Mouse (Mus musculus): ENCODE measurements around the gene Bcar3. TPM values are rescaled to one million over a fixed set of nuclear protein-coding genes. Genes with fewer than 3 reads are reported as not detected.
A peak's percentile ranks its signal among the peaks of the same experiment; 100 is the strongest.

Gene Bcar3
- polyA plus RNA-seq, 1 experiment from 2014 or later = 6.8 TPM

- Histone ChIP-seq H3K4me3 (no peak overlapping the region), H3K4me1 (peaks cover 8% of the 10 kb centered on the region), H3K27me3 (replicated peaks) (no peaks in the 10 kb centered on the region), H3K4me2 (no peak overlapping the region), H3K27ac (no peak overlapping the region), H3K36me3 (peaks cover 13% of the 10 kb centered on the region), H3K9me3 (replicated peaks) (no peaks in the 10 kb centered on the region), H3K9ac (no peak overlapping the region)
- no peak for ATAC-seq
- WGBS (ENCODE audit: insufficient replicate concordance) = 47% methylated on average over 2 of the region's 2 CpGs
Measured at GRCm38 (mm10) chr3:122545346-122545745, 251.4 kb downstream of the Bcar3 start.

GRCm38 (mm10) chr3:122547469-122547868, 253.5 kb downstream of the Bcar3 start:
- Histone ChIP-seq H3K36me3 (peaks cover 9% of the 10 kb centered on the region), H3K9me3 (replicated peaks) (no peaks in the 10 kb centered on the region), H3K4me2 (no peak overlapping the region), H3K4me1 (peaks cover 8% of the 10 kb centered on the region), H3K27me3 (replicated peaks) (no peaks in the 10 kb centered on the region), H3K9ac (no peak overlapping the region), H3K27ac (no peak overlapping the region), H3K4me3 (no peak overlapping the region)
- ATAC-seq = peak; percentile 81
- WGBS (ENCODE audit: insufficient replicate concordance) = 38% methylated on average over 4 of the region's 4 CpGs

- peaks cover 8% of the 10 kb centered on the region for H3K4me1 ChIP-seq
- no peak overlapping the region for H3K4me3 ChIP-seq
- ATAC-seq = no peak
- H3K4me2 ChIP-seq = no peak overlapping the region
- no peaks in the 10 kb centered on the region for H3K9me3 ChIP-seq (replicated peaks)
- 85% methylated on average over 3 of the region's 3 CpGs for WGBS (ENCODE audit: insufficient replicate concordance)
- no peak overlapping the region for H3K27ac ChIP-seq
- H3K9ac ChIP-seq = no peak overlapping the region
- H3K27me3 ChIP-seq (replicated peaks) = no peaks in the 10 kb centered on the region
- peaks cover 5% of the 10 kb centered on the region for H3K36me3 ChIP-seq
Measured at GRCm38 (mm10) chr3:122551174-122551573, 257.2 kb downstream of the Bcar3 start.

- Histone ChIP-seq H3K4me2 (no peak overlapping the region), H3K27ac (no peak overlapping the region), H3K9me3 (replicated peaks) (no peaks in the 10 kb centered on the region), H3K4me1 (no peaks in the 10 kb centered on the region), H3K4me3 (no peak overlapping the region), H3K27me3 (replicated peaks) (no peaks in the 10 kb centered on the region), H3K9ac (no peak overlapping the region), H3K36me3 (no peaks in the 10 kb centered on the region)
- no peak for ATAC-seq
- WGBS (ENCODE audit: insufficient replicate concordance) = 62% methylated on average over 2 of the region's 2 CpGs
Measured at GRCm38 (mm10) chr3:122557766-122558165, 263.8 kb downstream of the Bcar3 start.

- WGBS (ENCODE audit: insufficient replicate concordance) = 47% methylated on average over 7 of the region's 7 CpGs
- H3K9me3 ChIP-seq (replicated peaks) = no peaks in the 10 kb centered on the region
- H3K4me3 ChIP-seq = no peak overlapping the region
- H3K4me2 ChIP-seq = no peak overlapping the region
- H3K36me3 ChIP-seq = no peaks in the 10 kb centered on the region
- H3K27me3 ChIP-seq (replicated peaks) = no peaks in the 10 kb centered on the region
- H3K4me1 ChIP-seq = no peaks in the 10 kb centered on the region
- no peak for ATAC-seq
- H3K9ac ChIP-seq = no peak overlapping the region
- H3K27ac ChIP-seq = no peak overlapping the region
Measured at GRCm38 (mm10) chr3:122565285-122565684, 271.3 kb downstream of the Bcar3 start.

- Histone ChIP-seq H3K27ac (no peak overlapping the region), H3K4me3 (no peak overlapping the region), H3K36me3 (no peaks in the 10 kb centered on the region), H3K4me2 (no peak overlapping the region), H3K27me3 (replicated peaks) (no peaks in the 10 kb centered on the region), H3K9me3 (replicated peaks) (no peaks in the 10 kb centered on the region), H3K4me1 (no peaks in the 10 kb centered on the region), H3K9ac (no peak overlapping the region)
- no peak for ATAC-seq
- 76% methylated on average over 3 of the region's 3 CpGs for WGBS (ENCODE audit: insufficient replicate concordance)
Measured at GRCm38 (mm10) chr3:122566112-122566511, 272.2 kb downstream of the Bcar3 start.

GRCm38 (mm10) chr3:122566549-122566948, 272.6 kb downstream of the Bcar3 start:
- no peaks in the 10 kb centered on the region for H3K27me3 ChIP-seq (replicated peaks)
- ATAC-seq = no peak
- no peaks in the 10 kb centered on the region for H3K9me3 ChIP-seq (replicated peaks)
- WGBS (ENCODE audit: insufficient replicate concordance) = 23% methylated on average over 4 of the region's 4 CpGs
- no peak overlapping the region for H3K4me2 ChIP-seq
- no peak overlapping the region for H3K4me3 ChIP-seq
- H3K27ac ChIP-seq = no peak overlapping the region
- H3K4me1 ChIP-seq = no peaks in the 10 kb centered on the region
- no peaks in the 10 kb centered on the region for H3K36me3 ChIP-seq
- no peak overlapping the region for H3K9ac ChIP-seq

- H3K9me3 ChIP-seq (replicated peaks) = no peaks in the 10 kb centered on the region
- ATAC-seq = no peak
- H3K27me3 ChIP-seq (replicated peaks) = no peaks in the 10 kb centered on the region
- H3K4me2 ChIP-seq = no peak overlapping the region
- no peaks in the 10 kb centered on the region for H3K36me3 ChIP-seq
- no peak overlapping the region for H3K9ac ChIP-seq
- no peak overlapping the region for H3K27ac ChIP-seq
- no peak overlapping the region for H3K4me3 ChIP-seq
- H3K4me1 ChIP-seq = no peaks in the 10 kb centered on the region
- 70% methylated on average over 5 of the region's 5 CpGs for WGBS (ENCODE audit: insufficient replicate concordance)
Measured at GRCm38 (mm10) chr3:122573426-122574286, 279.7 kb downstream of the Bcar3 start.

GRCm38 (mm10) chr3:122574921-122575320, 281.0 kb downstream of the Bcar3 start:
- Histone ChIP-seq H3K27ac (no peak overlapping the region), H3K4me3 (no peak overlapping the region), H3K36me3 (no peaks in the 10 kb centered on the region), H3K9me3 (replicated peaks) (no peaks in the 10 kb centered on the region), H3K4me2 (no peak overlapping the region), H3K4me1 (no peaks in the 10 kb centered on the region), H3K9ac (no peak overlapping the region), H3K27me3 (replicated peaks) (no peaks in the 10 kb centered on the region)
- WGBS (ENCODE audit: insufficient replicate concordance) = 48% methylated on average over 1 of the region's 1 CpGs
- no peak for ATAC-seq

GRCm38 (mm10) chr3:122577360-122577759, 283.4 kb downstream of the Bcar3 start:
- ATAC-seq = no peak
- no peaks in the 10 kb centered on the region for H3K36me3 ChIP-seq
- no peaks in the 10 kb centered on the region for H3K9me3 ChIP-seq (replicated peaks)
- H3K4me2 ChIP-seq = no peak overlapping the region
- no peaks in the 10 kb centered on the region for H3K4me1 ChIP-seq
- H3K4me3 ChIP-seq = no peak overlapping the region
- H3K27me3 ChIP-seq (replicated peaks) = no peaks in the 10 kb centered on the region
- no peak overlapping the region for H3K9ac ChIP-seq
- no peak overlapping the region for H3K27ac ChIP-seq
